Mouse (Mus musculus) kidney, embryonic 16.5 days (tissue): Measurements from ENCODE around the gene Gzmf. TPM values are rescaled to one million over a fixed set of nuclear protein-coding genes. Genes with fewer than 3 reads are reported as not detected.
A peak's percentile ranks its signal among the peaks of the same experiment; 100 is the strongest.
"Not testable (repeated sequence)": the region's sequence is repeated elsewhere in the genome, so short reads cannot be mapped to it uniquely, and the experiment has no call there.

Source experiments
- ATAC-seq: fragments of 200-750 bp; cut with Nextera tagmentation; 2 replicates; pipeline ENCODE4 v1.8.0; 2017; ENCODE audit warnings: moderate TSS enrichment; ENCODE audit not compliant: low FRiP score, low TSS enrichment
- H3K27ac ChIP-seq: fragments of 300-500 bp; sonication (generic); 2 replicates; pipeline ENCODE4 v1.5.1; 2014; ENCODE audit warnings: low read length
- H3K27me3 ChIP-seq: fragments of 300-500 bp; sonication (generic); 2 replicates; pipeline ENCODE4 v1.6.1; 2014; ENCODE audit warnings: low read length, control low read depth, mixed read lengths; ENCODE audit not compliant: insufficient read depth
- H3K36me3 ChIP-seq: fragments of 300-500 bp; sonication (generic); 2 replicates; pipeline ENCODE4 v1.6.1; 2014; ENCODE audit warnings: low read length, control low read depth, mixed read lengths; ENCODE audit not compliant: insufficient read depth
- H3K4me1 ChIP-seq: fragments of 300-500 bp; sonication (generic); 2 replicates; pipeline ENCODE4 v1.6.1; 2014; ENCODE audit warnings: low read length, control low read depth, mixed read lengths; ENCODE audit not compliant: insufficient read depth
- H3K4me2 ChIP-seq: fragments of 300-500 bp; sonication (generic); replicated peaks from 2 replicates; pipeline ENCODE4 v1.6.1; 2014; ENCODE audit warnings: low read depth, low read length
- H3K4me3 ChIP-seq: fragments of 300-500 bp; sonication (generic); 2 replicates; pipeline ENCODE4 v1.5.1; 2014; ENCODE audit warnings: mild to moderate bottlenecking, low read length
- H3K9ac ChIP-seq: fragments of 300-500 bp; sonication (generic); replicated peaks from 2 replicates; pipeline ENCODE4 v1.6.1; 2014; ENCODE audit warnings: low read length
- H3K9me3 ChIP-seq: fragments of 300-500 bp; sonication (generic); 2 replicates; pipeline ENCODE4 v1.6.1; 2016; ENCODE audit warnings: low read length, control low read depth
- WGBS: fragments of 180-500 bp; shearing (Covaris S2); extraction: QIAGEN DNeasy Blood & Tissue Kit; methylation state at CpG from one replicate; pipeline ENCODE4 v1.1.7; 2014; 5-methylcytosine and 5-hydroxymethylcytosine counted together
- polyA plus RNA-seq: library from polyadenylated mRNA; unstranded; fragments of >200 nt; fragmentation: Nextera tagmentation; extraction: Ambion mirVana; gene quantifications from 2 replicates; pipeline ENCODE4 v1.2.1, GENCODE M21; 2015

The Gzmf gene
- not detected in 2 replicates for polyA plus RNA-seq

DNA sequence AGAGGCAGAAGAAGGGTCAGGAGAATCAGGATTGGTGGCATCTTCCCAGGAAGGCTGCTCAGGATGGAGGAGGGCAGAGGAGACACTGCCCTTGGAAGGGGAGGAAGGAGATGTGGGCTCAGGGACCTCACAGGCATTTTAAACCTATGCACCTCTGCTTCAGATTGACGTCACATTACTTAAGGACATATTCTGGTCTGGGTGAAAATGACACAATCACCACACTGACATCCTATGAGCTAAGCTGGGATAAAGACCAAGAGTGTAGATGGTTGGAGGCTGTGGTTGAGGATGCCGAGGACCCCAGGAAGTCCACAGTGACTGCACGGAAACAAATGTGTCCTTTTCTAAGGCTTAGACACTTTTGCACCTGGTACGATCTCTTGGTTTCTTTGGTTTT is at the start of gene Gzmf:
Gene Gzmf (minus strand): TSS at position 101 of the 400 bp plus-strand sequence.
- no peak for ATAC-seq
- Histone ChIP-seq H3K9me3 (no peaks in the 10 kb centered on the region), H3K27ac (no peak within 1 kb of the TSS), H3K27me3 (no peaks in the 10 kb centered on the region), H3K36me3 (no peaks in the 10 kb centered on the region), H3K4me2 (no peak within 1 kb of the TSS), H3K4me1 (no peaks in the 10 kb centered on the region), H3K4me3 (no peak within 1 kb of the TSS), H3K9ac (no peak within 1 kb of the TSS)
- WGBS = 95% methylated on average over 4 of the region's 4 CpGs

DNA sequence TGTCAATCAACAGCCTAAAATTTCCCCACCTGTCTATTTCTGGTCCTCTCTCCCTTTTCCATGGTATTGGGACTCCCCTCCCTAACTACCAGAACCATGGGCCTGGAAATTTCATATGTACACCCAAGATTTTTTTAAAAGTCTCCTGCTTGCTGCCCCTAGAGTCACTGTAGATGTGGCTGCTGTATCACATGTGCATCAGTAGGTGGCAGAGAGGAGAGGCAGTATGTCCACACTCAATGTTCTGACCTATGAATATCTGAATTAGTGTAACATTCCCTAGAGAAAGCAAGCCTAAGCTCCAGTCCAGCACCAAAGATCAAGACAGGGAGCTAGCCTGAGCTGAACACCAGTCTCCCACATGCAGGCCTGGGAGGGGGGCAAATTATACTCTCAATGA is 29.2 kb upstream of the Gzmf start:
- no peak overlapping the region for H3K9ac ChIP-seq
- no peak overlapping the region for H3K4me2 ChIP-seq
- H3K4me3 ChIP-seq = no peak overlapping the region

DNA sequence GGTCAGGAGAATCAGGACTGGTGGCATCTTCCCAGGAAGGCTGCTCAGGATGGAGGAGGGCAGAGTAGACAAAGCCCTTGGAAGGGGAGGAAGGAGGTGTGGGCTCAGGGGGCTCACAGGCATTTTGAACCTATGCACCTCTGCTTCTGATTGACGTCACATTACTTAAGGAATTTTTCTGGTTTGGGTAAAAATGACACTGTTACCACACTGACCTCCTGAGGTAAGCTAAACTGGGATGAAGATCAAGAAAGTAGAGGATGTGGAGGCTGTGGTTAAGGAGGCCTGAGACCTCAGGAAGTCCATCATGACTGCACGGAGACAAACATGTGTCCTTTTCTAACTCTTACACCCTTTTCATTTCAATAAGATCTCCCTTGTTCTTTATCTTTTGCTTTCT is 23.3 kb upstream of the Gzmf start, which contains the start of gene Gzmc:
Gene Gzmc (minus strand): TSS at position 101 of the 400 bp plus-strand sequence.
- Histone ChIP-seq H3K4me3 (no peak within 1 kb of the TSS), H3K27ac (no peak within 1 kb of the TSS), H3K4me1 (no peaks in the 10 kb centered on the region), H3K9me3 (no peaks in the 10 kb centered on the region), H3K36me3 (no peaks in the 10 kb centered on the region), H3K27me3 (no peaks in the 10 kb centered on the region), H3K4me2 (no peak within 1 kb of the TSS), H3K9ac (no peak within 1 kb of the TSS)
- ATAC-seq = no peak
- WGBS = 79% methylated on average over 2 of the region's 2 CpGs

More for the DNA sequence above, 29.2 kb upstream of the Gzmf start:
- Histone ChIP-seq H3K27ac (no peak overlapping the region), H3K27me3 (no peaks in the 10 kb centered on the region), H3K4me1 (no peaks in the 10 kb centered on the region), H3K9me3 (no peaks in the 10 kb centered on the region), H3K36me3 (no peaks in the 10 kb centered on the region)
- no peak for ATAC-seq

DNA sequence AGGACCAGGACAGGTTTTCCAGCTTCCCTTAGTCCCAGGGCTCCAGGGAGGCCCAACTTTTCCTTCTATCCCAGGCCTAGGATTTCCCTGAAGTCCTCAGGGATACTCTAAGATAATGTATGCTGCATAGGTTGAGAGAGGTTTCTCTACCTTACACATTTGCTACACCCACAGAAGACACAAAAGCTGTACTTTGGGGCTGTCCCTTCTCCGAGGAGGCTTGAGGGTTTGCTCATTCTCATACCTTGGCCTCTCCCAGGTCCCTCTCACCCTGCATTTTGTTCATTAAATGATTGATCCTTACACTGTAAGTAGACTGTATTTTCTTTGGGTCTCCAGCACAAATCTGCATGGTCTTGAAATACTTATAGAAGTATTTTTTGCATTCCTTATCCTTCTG is 5.6 kb downstream of the Gzmf start:
- no peaks in the 10 kb centered on the region for H3K27me3 ChIP-seq
- no peaks in the 10 kb centered on the region for H3K4me1 ChIP-seq
- no peak overlapping the region for H3K4me3 ChIP-seq
- no peaks in the 10 kb centered on the region for H3K36me3 ChIP-seq
- WGBS = 91% methylated on average over 1 of the region's 1 CpGs
- H3K27ac ChIP-seq = no peak overlapping the region
- H3K4me2 ChIP-seq = no peak overlapping the region
- no peaks in the 10 kb centered on the region for H3K9me3 ChIP-seq
- ATAC-seq = no peak
- no peak overlapping the region for H3K9ac ChIP-seq

DNA sequence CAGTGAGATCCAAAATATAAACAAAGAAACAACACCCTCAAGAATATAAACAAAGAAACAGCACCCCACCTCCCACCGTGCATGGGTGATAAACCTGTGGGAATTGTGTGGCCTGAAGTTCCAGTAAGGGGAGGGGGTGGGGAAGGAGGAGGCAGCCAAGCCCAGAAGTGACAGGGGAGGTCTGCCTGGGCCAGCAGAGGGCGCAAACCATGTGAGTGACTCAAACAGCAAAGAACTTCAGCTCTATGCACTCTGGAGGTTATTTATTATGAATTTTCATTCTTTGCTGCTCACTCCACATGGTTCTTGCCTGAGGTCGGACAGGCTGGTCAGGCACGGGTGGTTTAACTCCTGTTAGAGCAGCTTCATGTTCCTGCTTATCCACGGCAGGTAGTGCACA is 6.2 kb downstream of the Gzmf start:
- H3K36me3 ChIP-seq, H3K4me3 ChIP-seq, H3K27ac ChIP-seq, H3K9ac ChIP-seq, H3K4me2 ChIP-seq, H3K9me3 ChIP-seq, H3K4me1 ChIP-seq, H3K27me3 ChIP-seq: not testable (repeated sequence)
- 0 out of 2 replicates have a peak, but pooled peaks have one; percentile 49 for ATAC-seq
- 36% methylated on average over 5 of the region's 5 CpGs for WGBS

DNA sequence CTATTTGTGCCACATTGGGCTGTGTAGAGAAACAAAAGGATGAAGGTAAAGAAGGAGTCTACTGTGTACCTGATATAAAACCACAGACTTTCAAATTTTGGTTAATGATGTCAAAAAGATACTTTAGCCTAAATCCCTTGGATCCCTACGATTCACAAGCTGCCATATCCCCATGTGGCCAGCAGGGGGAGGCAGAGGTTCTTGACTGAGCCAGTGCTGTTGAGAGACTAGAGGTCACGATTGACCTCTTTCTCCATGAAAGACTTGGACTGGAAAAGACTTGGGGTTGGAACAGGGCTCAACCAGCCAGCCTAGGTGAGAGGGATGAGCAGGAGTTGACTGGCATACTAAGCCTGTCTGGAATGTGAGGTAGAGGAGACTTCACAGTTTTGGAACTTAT is 7.2 kb downstream of the Gzmf start:
- no peaks in the 10 kb centered on the region for H3K9me3 ChIP-seq
- no peak overlapping the region for H3K27ac ChIP-seq
- no peak overlapping the region for H3K4me3 ChIP-seq
- 6% methylated on average over 2 of the region's 2 CpGs for WGBS
- H3K36me3 ChIP-seq = no peaks in the 10 kb centered on the region
- no peaks in the 10 kb centered on the region for H3K4me1 ChIP-seq
- no peak overlapping the region for H3K9ac ChIP-seq
- no peak for ATAC-seq
- H3K27me3 ChIP-seq = no peaks in the 10 kb centered on the region
- no peak overlapping the region for H3K4me2 ChIP-seq

DNA sequence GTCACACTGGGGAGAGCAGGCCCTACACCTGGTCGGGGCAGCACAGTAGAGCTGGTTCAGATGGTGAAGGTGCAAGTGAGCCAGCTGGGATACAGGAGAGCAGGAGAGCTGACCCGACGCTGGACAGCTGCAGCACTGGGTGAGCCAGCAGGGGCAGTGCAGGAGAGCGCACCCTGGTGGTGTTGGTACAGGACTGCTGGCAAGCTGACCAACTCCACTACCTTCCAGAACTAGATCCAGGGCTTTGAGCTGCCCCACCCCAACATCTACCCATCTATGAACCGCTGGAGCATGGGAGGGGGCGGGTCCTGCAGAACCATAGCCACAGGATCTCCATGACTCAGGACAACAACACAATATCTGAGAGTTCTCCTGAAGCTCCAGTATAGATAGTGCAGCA is 24.3 kb downstream of the Gzmf start:
- no peaks in the 10 kb centered on the region for H3K27me3 ChIP-seq
- 48% methylated on average over 6 of the region's 6 CpGs for WGBS
- no peak for ATAC-seq

DNA sequence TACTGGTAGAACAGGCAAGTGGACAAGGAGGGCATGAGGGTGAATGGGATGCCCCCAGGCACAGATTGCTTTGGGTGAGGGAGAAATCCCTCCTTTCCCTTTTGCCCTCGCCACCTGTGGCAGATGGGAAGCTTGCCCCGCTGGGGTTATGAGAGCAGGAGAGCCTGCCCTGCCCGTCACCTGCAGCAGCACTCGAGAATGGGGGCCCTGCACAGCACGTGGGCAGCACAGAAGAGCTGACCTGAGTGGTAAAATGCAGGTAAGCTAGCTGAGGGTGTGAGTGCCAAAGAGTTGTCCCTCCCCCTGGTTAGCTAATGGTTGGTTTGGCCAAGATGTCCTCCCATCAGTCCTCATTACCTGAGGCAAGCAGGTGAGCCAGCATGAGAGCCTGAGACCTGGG is 24.7 kb downstream of the Gzmf start:
- Histone ChIP-seq H3K4me1 (no peaks in the 10 kb centered on the region), H3K9me3 (no peaks in the 10 kb centered on the region), H3K36me3 (no peaks in the 10 kb centered on the region), H3K4me3 (no peak overlapping the region), H3K27ac (no peak overlapping the region), H3K27me3 (no peaks in the 10 kb centered on the region), H3K9ac (no peak overlapping the region), H3K4me2 (no peak overlapping the region)
- 73% methylated on average over 5 of the region's 5 CpGs for WGBS
- ATAC-seq = no peak

More for the DNA sequence above, 24.3 kb downstream of the Gzmf start:
- no peaks in the 10 kb centered on the region for H3K9me3 ChIP-seq
- H3K27ac ChIP-seq = no peak overlapping the region
- H3K4me3 ChIP-seq = no peak overlapping the region
- H3K36me3 ChIP-seq = no peaks in the 10 kb centered on the region
- no peak overlapping the region for H3K9ac ChIP-seq
- H3K4me1 ChIP-seq = no peaks in the 10 kb centered on the region
- no peak overlapping the region for H3K4me2 ChIP-seq

DNA sequence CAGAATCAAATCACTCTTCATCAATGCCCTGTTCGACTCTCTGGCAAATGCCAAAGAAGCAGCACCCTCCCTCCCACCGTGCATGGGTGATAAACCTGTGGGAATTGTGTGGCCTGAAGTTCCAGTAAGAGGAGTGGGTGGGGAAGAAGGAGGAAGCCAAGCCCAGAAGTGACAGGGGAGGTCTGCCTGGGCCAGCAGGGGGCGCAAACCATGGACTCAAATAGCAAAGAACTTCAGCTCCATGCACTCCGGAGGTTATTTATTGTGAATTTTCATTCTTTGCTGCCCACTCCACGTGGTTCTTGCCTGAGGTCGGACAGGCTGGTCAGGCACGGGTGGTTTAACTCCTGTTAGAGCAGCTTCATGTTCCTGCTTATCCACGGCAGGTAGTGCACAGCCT is 33.6 kb downstream of the Gzmf start:
- not testable (repeated sequence) for H3K9me3 ChIP-seq, H3K4me2 ChIP-seq, H3K27me3 ChIP-seq, H3K36me3 ChIP-seq, H3K9ac ChIP-seq, ATAC-seq, H3K4me1 ChIP-seq, H3K4me3 ChIP-seq, H3K27ac ChIP-seq
- WGBS = 13% methylated on average over 8 of the region's 8 CpGs

DNA sequence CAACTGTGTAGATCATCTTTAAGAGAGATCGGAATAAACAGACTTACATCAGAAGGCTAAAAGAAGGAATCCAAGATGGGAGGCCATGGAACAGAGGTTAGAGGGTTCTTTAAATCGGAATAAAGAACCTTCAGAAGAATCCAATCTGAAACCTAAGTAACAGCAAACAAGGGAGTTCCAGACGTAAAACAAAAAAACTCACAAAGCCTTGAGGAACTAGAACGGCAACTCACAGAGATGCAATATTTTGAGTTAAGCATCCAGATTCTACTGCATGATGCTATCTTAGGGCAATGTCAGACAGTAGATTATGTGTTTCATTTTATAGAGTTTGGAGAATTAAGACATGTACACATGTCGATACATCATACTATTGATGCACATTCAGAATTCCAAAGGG is 36.7 kb downstream of the Gzmf start, which contains the start of gene Gzmn:
Gene Gzmn (minus strand): TSS at position 101 of the 400 bp plus-strand sequence.
- Histone ChIP-seq H3K4me2 (no peak within 1 kb of the TSS), H3K9ac (no peak within 1 kb of the TSS), H3K27ac (no peak within 1 kb of the TSS), H3K4me3 (no peak within 1 kb of the TSS), H3K36me3 (no peaks in the 10 kb centered on the region), H3K27me3 (no peaks in the 10 kb centered on the region), H3K9me3 (no peaks in the 10 kb centered on the region), H3K4me1 (no peaks in the 10 kb centered on the region)
- ATAC-seq = no peak
- WGBS = 88% methylated on average over 5 of the region's 5 CpGs
